Mouse (Mus musculus): ENCODE measurements around the gene D11Wsu47e. TPM values are rescaled to one million over a fixed set of nuclear protein-coding genes. Genes with fewer than 3 reads are reported as not detected.

Gene D11Wsu47e
- total RNA-seq, 2 experiments from 2014 or later = 3.4 to 3.8 TPM

- DNase-seq = no peak
- intact Hi-C loops (cut with DNase I) = no loop called here
Measured at GRCm38 (mm10) chr11:113660940-113661339, 23.3 kb upstream of the D11Wsu47e start.

GRCm38 (mm10) chr11:113661835-113662351 is 22.3 kb upstream of the D11Wsu47e start:
- intact Hi-C loops (cut with DNase I) = no loop called here

GRCm38 (mm10) chr11:113664279-113664678 is 19.9 kb upstream of the D11Wsu47e start:
- no peak for DNase-seq
- intact Hi-C loops (cut with DNase I) = no loop called here

More at GRCm38 (mm10) chr11:113661835-113662351, 22.3 kb upstream of the D11Wsu47e start:
- no peak for DNase-seq

GRCm38 (mm10) chr11:113666205-113666604 is 18.0 kb upstream of the D11Wsu47e start:
- intact Hi-C loops (cut with DNase I) = no loop called here
- no peak for DNase-seq

- DNase-seq = no peak
- intact Hi-C loops (cut with DNase I) = no loop called here
Measured at GRCm38 (mm10) chr11:113666648-113667047, 17.6 kb upstream of the D11Wsu47e start.

- no peak for DNase-seq
- intact Hi-C loops (cut with DNase I) = no loop called here
Measured at GRCm38 (mm10) chr11:113667122-113667521, 17.1 kb upstream of the D11Wsu47e start.

- DNase-seq = no peak
- intact Hi-C loops (cut with DNase I) = no loop called here
Measured at GRCm38 (mm10) chr11:113667704-113668103, 16.5 kb upstream of the D11Wsu47e start.

- no peak for DNase-seq
- intact Hi-C loops (cut with DNase I) = no loop called here
Measured at GRCm38 (mm10) chr11:113668857-113669256, 15.4 kb upstream of the D11Wsu47e start.

GRCm38 (mm10) chr11:113669711-113670110 is 14.5 kb upstream of the D11Wsu47e start:
- intact Hi-C loops (cut with DNase I) = no loop called here
- no peak for DNase-seq

- no peak for DNase-seq
- intact Hi-C loops (cut with DNase I) = no loop called here
Measured at GRCm38 (mm10) chr11:113673614-113674013, 10.6 kb upstream of the D11Wsu47e start.

- no peak for DNase-seq
- intact Hi-C loops (cut with DNase I) = no loop called here
Measured at GRCm38 (mm10) chr11:113674595-113674994, 9.6 kb upstream of the D11Wsu47e start.

- DNase-seq = no peak
- intact Hi-C loops (cut with DNase I) = no loop called here
Measured at GRCm38 (mm10) chr11:113676847-113677246, 7.4 kb upstream of the D11Wsu47e start.

GRCm38 (mm10) chr11:113677378-113677777 is 6.8 kb upstream of the D11Wsu47e start:
- no peak for DNase-seq
- intact Hi-C loops (cut with DNase I) = no loop called here

GRCm38 (mm10) chr11:113678373-113678772 is 5.8 kb upstream of the D11Wsu47e start:
- intact Hi-C loops (cut with DNase I) = no loop called here
- DNase-seq = no peak

GRCm38 (mm10) chr11:113680954-113681353 is 3.3 kb upstream of the D11Wsu47e start:
- DNase-seq = no peak
- intact Hi-C loops (cut with DNase I) = loop anchor here (5.0 kb wide), 1 partner anchor 34 kb away; the partner anchor contains the start of gene Cog1

- DNase-seq = no peak
- intact Hi-C loops (cut with DNase I) = loop anchor here (5.0 kb wide), 1 partner anchor 35 kb away; the partner anchor contains the start of gene Cog1
Measured at GRCm38 (mm10) chr11:113681979-113682378, 2.2 kb upstream of the D11Wsu47e start.

GRCm38 (mm10) chr11:113682897-113683626 is 1.1 kb upstream of the D11Wsu47e start:
- intact Hi-C loops (cut with DNase I) = loop anchor here (5.0 kb wide), 1 partner anchor 36 kb away; the partner anchor contains the start of gene Cog1
- peak in 1 of 2 experiments; percentile 33 for DNase-seq

- DNase-seq = no peak
- intact Hi-C loops (cut with DNase I) = loop anchor here (5.0 kb wide), 1 partner anchor 36 kb away; the partner anchor contains the start of gene Cog1
Measured at GRCm38 (mm10) chr11:113683627-113683956, 620 bp upstream of the D11Wsu47e start.

- intact Hi-C loops (cut with DNase I) = loop anchor here (5.0 kb wide), 1 partner anchor 38 kb away; the partner anchor contains the start of gene Cog1
- no peak for DNase-seq
Measured at GRCm38 (mm10) chr11:113684707-113685426, 655 bp downstream of the D11Wsu47e start.

- intact Hi-C loops (cut with DNase I) = no loop called here
- no peak for DNase-seq
Measured at GRCm38 (mm10) chr11:113687031-113687430, 2.8 kb downstream of the D11Wsu47e start.

GRCm38 (mm10) chr11:113690506-113690905 is 6.3 kb downstream of the D11Wsu47e start:
- intact Hi-C loops (cut with DNase I) = loop anchor here (5.0 kb wide), 1 partner anchor 38 kb away; the partner anchor contains the start of gene Slc39a11
- DNase-seq = no peak
